Mouse (Mus musculus): Measurements from ENCODE around the gene Nt5dc2.

The Nt5dc2 gene

GRCm38 (mm10) chr14:31168425-31168824 is 37.6 kb downstream of the Nt5dc2 start, which contains the start of gene Stab1:
TSS of gene Stab1 (minus strand) at chr14:31168641.
- peak; percentile 63 for DNase-seq (ENCODE audit: low spot score)

GRCm38 (mm10) chr14:31169508-31169907 is 38.7 kb downstream of the Nt5dc2 start:
- DNase-seq (ENCODE audit: low spot score): no peak

- no peak for DNase-seq (ENCODE audit: low spot score)
Observed at GRCm38 (mm10) chr14:31170963-31171362, 40.1 kb downstream of the Nt5dc2 start.

DNA sequence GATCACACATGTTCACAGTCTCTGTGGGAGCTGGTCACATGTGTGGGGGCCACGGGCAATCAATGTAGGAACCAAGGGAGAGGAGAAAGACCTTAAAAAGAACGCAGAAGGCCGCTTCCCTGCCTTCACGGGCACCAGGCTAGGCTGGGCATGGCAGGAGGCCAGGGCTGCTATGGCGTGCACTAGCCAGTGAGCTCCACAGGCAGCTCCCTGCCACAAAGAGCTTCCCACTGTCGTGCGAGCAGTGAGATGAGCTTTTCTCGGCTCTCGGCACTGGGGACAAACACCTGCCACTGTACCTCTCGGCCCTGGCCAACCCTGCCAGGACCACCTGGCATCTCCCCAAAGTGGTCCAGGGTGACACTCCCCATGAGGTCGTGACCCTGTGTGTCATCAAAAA is 40.5 kb downstream of the Nt5dc2 start:
- DNase-seq (ENCODE audit: low spot score): no peak

DNA sequence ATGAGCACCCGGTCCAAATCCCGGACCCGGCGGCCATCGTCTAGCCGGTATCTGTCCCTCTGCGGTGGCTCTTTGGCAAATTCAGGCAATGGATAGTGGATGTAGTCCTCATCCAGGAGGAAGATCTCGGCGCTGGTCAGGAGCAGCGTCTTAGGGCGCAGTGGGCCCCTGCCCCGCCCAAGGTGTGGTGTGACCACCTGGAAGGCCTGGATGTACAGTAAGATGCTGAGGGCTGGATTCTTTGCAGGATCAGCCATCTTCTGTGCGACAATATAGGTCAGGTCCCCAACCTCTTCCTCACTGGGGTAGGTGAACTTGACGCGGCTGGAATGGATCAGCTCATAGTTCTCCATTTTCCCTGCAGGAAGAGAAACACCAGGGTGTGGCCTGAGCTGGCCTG is 41.0 kb downstream of the Nt5dc2 start:
- no peak for DNase-seq (ENCODE audit: low spot score)

GRCm38 (mm10) chr14:31172781-31173455 is 42.1 kb downstream of the Nt5dc2 start:
- DNase-seq (ENCODE audit: low spot score): no peak

- no peak for DNase-seq (ENCODE audit: low spot score)
Observed at GRCm38 (mm10) chr14:31173537-31173936, 42.7 kb downstream of the Nt5dc2 start.

GRCm38 (mm10) chr14:31177287-31177686 is 46.4 kb downstream of the Nt5dc2 start:
- no peak for DNase-seq (ENCODE audit: low spot score)

GRCm38 (mm10) chr14:31177715-31178114 is 46.9 kb downstream of the Nt5dc2 start:
- DNase-seq (ENCODE audit: low spot score): no peak

GRCm38 (mm10) chr14:31179677-31180365 is 49.0 kb downstream of the Nt5dc2 start:
- DNase-seq (ENCODE audit: low spot score): no peak

- no peak for DNase-seq (ENCODE audit: low spot score)
Observed at GRCm38 (mm10) chr14:31181512-31181911, 50.7 kb downstream of the Nt5dc2 start.

- DNase-seq (ENCODE audit: low spot score): no peak
Observed at GRCm38 (mm10) chr14:31182786-31183290, 52.0 kb downstream of the Nt5dc2 start.

DNA sequence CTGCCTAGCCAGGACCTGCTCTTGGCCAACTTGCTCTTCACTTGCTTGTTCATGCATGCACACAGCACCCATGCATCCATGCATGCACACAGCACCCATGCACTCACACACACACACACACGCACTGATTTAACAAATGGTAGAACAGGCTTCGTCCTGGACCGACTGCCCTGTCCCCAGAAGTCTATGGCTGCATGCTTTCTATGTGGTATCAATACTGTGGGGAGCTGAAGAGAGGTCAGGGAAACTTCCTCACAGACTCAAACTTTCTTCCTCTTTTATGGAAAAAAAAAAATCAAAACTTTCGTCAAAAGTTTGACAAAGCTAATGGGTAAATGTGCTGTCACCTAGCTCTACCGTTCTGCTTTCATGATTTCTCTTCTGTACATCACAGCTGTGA is 52.7 kb downstream of the Nt5dc2 start:
- no peak for DNase-seq (ENCODE audit: low spot score)

DNA sequence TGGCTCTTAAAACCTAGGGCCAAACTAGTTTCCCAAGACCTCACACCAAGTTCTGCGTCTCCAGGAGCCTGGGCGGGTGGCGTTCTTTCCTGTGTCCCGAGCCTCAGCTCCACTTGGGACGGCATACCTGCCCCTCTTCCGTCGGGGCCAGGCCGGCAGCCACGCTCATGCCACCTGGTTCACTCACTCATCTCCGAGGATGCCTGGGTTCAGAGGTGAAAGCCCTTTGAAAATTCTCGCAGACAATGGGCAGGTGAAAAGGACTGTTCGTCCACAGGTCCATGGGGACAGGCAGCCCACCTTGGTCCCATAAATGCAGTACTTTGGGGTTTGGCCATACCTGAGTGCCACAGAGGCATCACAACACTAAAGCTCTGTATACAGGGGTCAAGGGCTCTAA is 53.3 kb downstream of the Nt5dc2 start:
- no peak for DNase-seq (ENCODE audit: low spot score)

DNA sequence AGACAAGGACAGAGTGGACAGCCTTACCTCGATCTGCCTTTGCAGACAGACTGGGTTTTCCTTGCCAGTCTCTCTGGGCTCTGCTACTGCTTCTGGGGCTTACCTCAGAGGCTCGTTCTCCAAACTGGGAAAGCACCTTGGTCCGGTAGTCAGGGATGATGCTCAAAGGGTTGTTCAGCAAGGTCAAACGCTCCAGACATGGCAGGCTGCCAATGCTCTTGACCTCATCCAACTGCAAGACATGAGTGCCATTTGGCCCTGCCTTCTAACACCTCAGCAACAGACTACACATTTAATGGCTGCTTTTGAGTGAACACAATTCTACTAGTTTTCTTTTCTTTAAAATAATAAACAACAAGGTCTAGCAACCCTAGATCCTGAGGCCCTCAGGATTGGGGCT is 55.8 kb downstream of the Nt5dc2 start:
- peak; percentile 61 for DNase-seq (ENCODE audit: low spot score)

Measured in lung, postnatal 25 days (tissue).